Comparison of ENCODE assay signal across 10 mouse cellular contexts in the genomic region with DNA sequence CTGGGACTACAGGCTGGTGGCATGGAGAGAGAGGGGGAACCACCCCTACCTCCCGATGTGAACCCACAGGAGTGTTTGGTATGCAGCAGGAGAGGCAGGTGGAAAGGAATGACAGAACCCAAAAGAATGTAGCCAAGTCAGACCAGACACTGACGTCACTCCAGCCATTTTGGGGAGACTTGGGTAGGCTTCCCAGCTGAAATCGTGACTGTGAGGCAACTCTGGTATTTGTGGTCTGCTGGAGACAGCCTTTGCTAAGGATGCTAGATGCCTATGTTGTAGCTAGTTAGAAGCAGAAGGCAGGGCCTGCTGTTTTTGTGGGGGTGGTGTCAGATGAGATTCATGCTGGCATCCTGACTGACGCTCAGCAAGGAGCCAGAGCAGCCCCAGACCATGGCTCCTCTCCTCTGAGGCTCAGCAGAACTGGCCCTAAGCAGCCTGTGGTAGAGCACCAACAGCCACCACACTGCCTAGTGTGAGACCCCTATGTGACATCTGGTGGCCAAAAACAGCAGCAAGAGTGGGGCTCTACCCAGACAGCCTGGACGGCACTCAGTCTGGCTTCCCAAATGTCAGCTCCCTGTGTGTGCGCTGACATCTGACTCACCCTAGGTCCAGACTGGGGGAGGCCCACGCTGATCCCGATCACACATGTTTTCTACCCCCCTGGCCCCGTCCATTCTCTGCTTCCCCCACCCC. TPM values are rescaled to one million over a fixed set of nuclear protein-coding genes. Genes with fewer than 3 reads are reported as not detected.
DNase-seq lines count a peak whose midpoint lies in the region; ATAC-seq lines count a peak whose summit lies in the region.
"Had no signal": no experiment of that assay in that cellular context is flagged by ENCODE, and none has a peak within 500 bp of the region (broad histone marks: within the 10 kb centered on the region; RNA-seq: fewer than 3 reads in every experiment).

No protein-coding gene starts in this region.

- DNase-seq in adrenal gland, adult 8-10 months = peak; percentile 9
- no peak for DNase-seq in adrenal gland, postnatal 36 days
- DNase-seq in layer of hippocampus, adult 11-12 months (ENCODE audit: low spot score) = peak; percentile 75
- DNase-seq in layer of hippocampus, postnatal 25 days (ENCODE audit: extremely low spot score in 1 of 2, low spot score in 1 of 2) = no peak
- DNase-seq in left cerebral cortex, postnatal 25 days (ENCODE audit: low spot score in 2 of 2) = peak; percentile 68 to 96
- no peak for DNase-seq in spleen, adult 18-20 months
- no peak for DNase-seq in ovary, postnatal 14 days (ENCODE audit: low spot score)

- 26% methylated on average over 9 of the region's 9 CpGs for WGBS in embryonic facial prominence, embryonic 15.5 days

- ATAC-seq in embryonic facial prominence, embryonic 15.5 days (ENCODE audit: insufficient number of reproducible peaks, low FRiP score, low TSS enrichment, low read depth) = 0 out of 2 replicates have a peak, but pooled peaks have one; percentile 8

- no peak overlapping the region for H3K27ac ChIP-seq in embryonic facial prominence, embryonic 15.5 days (replicated peaks)
- H3K27ac ChIP-seq: macrophage had no signal

- H3K36me3 ChIP-seq in embryonic facial prominence, embryonic 15.5 days = 0 out of 2 replicates have a peak, but pooled peaks cover 11% of the 10 kb centered on the region

- H3K4me3 ChIP-seq in embryonic facial prominence, embryonic 15.5 days (replicated peaks) = no peak overlapping the region
- H3K4me3 ChIP-seq: erythroblast, embryonic 14.5 days had no signal

- H3K4me1 ChIP-seq in embryonic facial prominence, embryonic 15.5 days = peaks cover 75% of the 10 kb centered on the region

- no peaks in the 10 kb centered on the region for H3K9me3 ChIP-seq in embryonic facial prominence, embryonic 15.5 days (replicated peaks)

- no peaks in the 10 kb centered on the region for H3K27me3 ChIP-seq in embryonic facial prominence, embryonic 15.5 days

- H3K9ac ChIP-seq in embryonic facial prominence, embryonic 15.5 days = no peak overlapping the region

- intact Hi-C loops in left cerebral cortex, postnatal 25 days (cut with DNase I) = loop anchor here (2.0 to 10.0 kb wide), 2 partner anchors 186 to 350 kb away; no protein-coding TSS in a partner anchor

- no peak overlapping the region for H3K4me2 ChIP-seq in embryonic facial prominence, embryonic 15.5 days (replicated peaks)

RNA-seq across cellular contexts. Expression of gene BC034090, which starts 29.0 kb away (rescaled TPM):
- total RNA-seq in adrenal gland, adult 8-10 months (2022) = 10 to 100 TPM; 28.2 to 60.1 (median 36.1) TPM
- total RNA-seq in adrenal gland, postnatal 36 days (2021) = 10 to 100 TPM; 23.8 to 39.7 TPM
- 10 to 100 TPM in 1 of 2 experiments, 1 to 10 TPM in 1; 8.1 to 11.6 TPM for total RNA-seq in layer of hippocampus, postnatal 25 days (2021)
- 6.3 and 6.5 TPM in 2 replicates for polyA plus RNA-seq in embryonic facial prominence, embryonic 15.5 days (2015; fragmentation: Nextera tagmentation; extraction: Ambion mirVana)
- total RNA-seq in left cerebral cortex, postnatal 25 days (2021) = 1 to 10 TPM; 9.5 to 9.7 TPM
- polyA plus RNA-seq: erythroblast, embryonic 14.5 days; macrophage had no signal

RNA-seq across cellular contexts. Expression of gene Stx6, which starts 56.7 kb away (rescaled TPM):
- 10 to 100 TPM; 51.1 to 58.4 (median 54.2) TPM for total RNA-seq in adrenal gland, adult 8-10 months (2022)
- 10 to 100 TPM; 53.6 to 57.3 TPM for total RNA-seq in adrenal gland, postnatal 36 days (2021)
- total RNA-seq in layer of hippocampus, postnatal 25 days (2021) = 100 to 1,000 TPM; 118 to 122 TPM
- 76.0 and 86.5 TPM in 2 replicates for polyA plus RNA-seq in embryonic facial prominence, embryonic 15.5 days (2015; fragmentation: Nextera tagmentation; extraction: Ambion mirVana)
- total RNA-seq in left cerebral cortex, postnatal 25 days (2021) = 100 to 1,000 TPM; 110 to 115 TPM

Comparison
In these comparisons a context has a peak if more than half of its experiments do, and no peak if none do; other contexts are left out.
1. DNase-seq: peak in adrenal gland, adult 8-10 months (single experiment), layer of hippocampus, adult 11-12 months (single experiment) and left cerebral cortex, postnatal 25 days (2 of 2); none in adrenal gland, postnatal 36 days (0 of 2), layer of hippocampus, postnatal 25 days (0 of 2), spleen, adult 18-20 months (0 of 2) and ovary, postnatal 14 days (single experiment).